Mouse (Mus musculus): ENCODE measurements around the gene Rufy1. TPM values are rescaled to one million over a fixed set of nuclear protein-coding genes. Genes with fewer than 3 reads are reported as not detected.

Rufy1 gene
- polyA plus RNA-seq, 1 experiment from 2014 or later, result 19.9 TPM

DNA sequence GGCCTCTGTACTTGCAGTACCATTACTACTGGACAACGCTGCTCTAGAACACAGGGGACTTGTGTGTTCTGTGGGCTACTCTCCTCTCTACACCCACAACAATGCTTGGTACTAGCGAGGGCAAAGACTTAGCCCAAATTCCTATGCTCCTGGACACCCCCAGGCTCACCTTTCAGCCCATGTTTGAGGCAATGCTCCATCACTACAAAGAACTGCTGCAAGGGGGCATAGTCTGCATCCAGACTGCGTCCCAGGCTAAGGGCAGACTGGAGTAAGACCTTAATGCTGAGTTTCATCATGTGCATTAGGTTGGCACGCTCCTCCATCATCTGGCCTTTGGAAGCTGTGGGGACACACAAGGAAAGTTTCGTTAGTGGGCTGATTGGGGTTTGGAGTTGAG lies 9.5 kb downstream of the Rufy1 start:
- Histone ChIP-seq H3K9ac (peak overlapping the region; percentile 17; the same call in 1 of the 2 replicates), H3K4me2 (replicated peaks) (peak overlapping the region; percentile 67), H3K36me3 (peaks cover 5% of the 10 kb centered on the region; the same call in 1 of the 2 replicates), H3K4me3 (replicated peaks) (peak overlapping the region; percentile 30), H3K27me3 (replicated peaks) (no peaks in the 10 kb centered on the region), H3K4me1 (replicated peaks) (no peaks in the 10 kb centered on the region; the same call in 1 of the 2 replicates), H3K9me3 (no peaks in the 10 kb centered on the region), H3K27ac (no peak overlapping the region)
- ATAC-seq, result peak; percentile 29; the same call in 1 of the 2 replicates
- 43% methylated on average over 5 of the region's 5 CpGs for WGBS

GRCm38 (mm10) chr11:50417856-50418255 lies 13.1 kb downstream of the Rufy1 start:
- no peak overlapping the region for H3K9ac ChIP-seq
- H3K9me3 ChIP-seq, result no peaks in the 10 kb centered on the region
- no peaks in the 10 kb centered on the region; the same call in 1 of the 2 replicates for H3K4me1 ChIP-seq (replicated peaks)
- ATAC-seq, result no peak
- no peak overlapping the region for H3K4me3 ChIP-seq (replicated peaks)
- no peaks in the 10 kb centered on the region for H3K27me3 ChIP-seq (replicated peaks)
- no peak overlapping the region for H3K27ac ChIP-seq
- peaks cover 5% of the 10 kb centered on the region; the same call in 1 of the 2 replicates for H3K36me3 ChIP-seq
- no peak overlapping the region for H3K4me2 ChIP-seq (replicated peaks)
- WGBS, result 71% methylated on average over 2 of the region's 2 CpGs

DNA sequence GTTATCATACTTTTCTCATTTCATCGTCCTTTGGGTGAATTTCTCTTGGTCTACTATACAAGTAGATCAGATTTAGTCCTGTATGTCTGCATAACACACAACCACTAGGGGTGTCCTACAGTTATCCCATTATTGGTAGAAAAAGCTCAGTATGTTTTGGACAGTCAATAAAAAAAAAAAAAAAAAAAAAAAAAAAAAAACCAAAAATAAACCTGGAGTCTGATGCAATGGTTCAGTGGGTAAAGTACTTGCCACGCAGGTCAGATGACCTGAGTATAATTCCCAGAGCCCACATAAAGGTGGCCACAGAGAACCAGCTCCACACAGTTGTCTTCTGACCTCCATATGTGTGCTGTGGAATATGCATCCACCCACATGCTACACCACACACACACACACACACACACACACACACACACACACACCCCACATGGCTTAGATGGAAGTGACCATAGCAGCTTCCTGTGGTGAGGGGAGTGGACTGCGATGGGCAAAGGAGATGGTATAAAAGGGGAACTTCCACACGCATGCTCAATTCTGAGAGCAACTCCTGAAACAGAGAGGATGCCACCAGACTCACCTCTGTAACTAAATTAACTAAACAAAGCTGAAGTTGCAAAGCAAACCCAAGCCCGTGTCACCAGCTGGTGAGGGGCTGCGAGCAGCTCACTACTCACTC lies 15.2 kb downstream of the Rufy1 start:
- no peak overlapping the region for H3K27ac ChIP-seq
- no peak overlapping the region for H3K4me2 ChIP-seq (replicated peaks)
- no peak for ATAC-seq
- H3K36me3 ChIP-seq, result peaks cover 5% of the 10 kb centered on the region; the same call in 1 of the 2 replicates
- H3K9ac ChIP-seq, result no peak overlapping the region
- no peak overlapping the region for H3K4me3 ChIP-seq (replicated peaks)
- H3K27me3 ChIP-seq (replicated peaks), result no peaks in the 10 kb centered on the region
- no peaks in the 10 kb centered on the region for H3K9me3 ChIP-seq
- WGBS, result 91% methylated on average over 6 of the region's 6 CpGs
- no peaks in the 10 kb centered on the region for H3K4me1 ChIP-seq (replicated peaks)

DNA sequence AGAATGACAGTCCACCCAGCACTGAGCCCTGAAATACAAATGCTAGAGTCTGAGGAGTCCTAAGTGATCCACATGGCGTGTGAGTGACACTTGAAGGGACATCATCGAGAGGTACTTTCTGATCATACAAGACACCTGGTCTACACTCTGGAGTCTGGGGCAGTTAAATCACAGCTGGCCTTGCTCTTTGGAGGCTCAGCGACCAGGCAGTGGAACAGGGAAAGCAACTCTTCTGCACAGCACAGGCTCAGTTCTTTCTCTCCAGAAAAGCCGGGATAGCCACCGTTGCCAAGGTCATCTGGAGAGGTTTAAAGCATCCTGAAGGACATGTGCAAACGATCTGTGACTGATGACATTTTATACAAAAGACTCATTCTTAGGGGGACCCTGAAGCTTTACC lies 23.7 kb downstream of the Rufy1 start:
- H3K9ac ChIP-seq, result no peak overlapping the region
- no peaks in the 10 kb centered on the region for H3K9me3 ChIP-seq
- H3K27me3 ChIP-seq (replicated peaks), result no peaks in the 10 kb centered on the region
- WGBS, result 63% methylated on average over 6 of the region's 6 CpGs
- no peak overlapping the region for H3K27ac ChIP-seq
- H3K36me3 ChIP-seq, result peaks cover 17% of the 10 kb centered on the region
- H3K4me2 ChIP-seq (replicated peaks), result no peak overlapping the region
- ATAC-seq, result no peak
- H3K4me1 ChIP-seq (replicated peaks), result no peaks in the 10 kb centered on the region
- no peak overlapping the region for H3K4me3 ChIP-seq (replicated peaks)

DNA sequence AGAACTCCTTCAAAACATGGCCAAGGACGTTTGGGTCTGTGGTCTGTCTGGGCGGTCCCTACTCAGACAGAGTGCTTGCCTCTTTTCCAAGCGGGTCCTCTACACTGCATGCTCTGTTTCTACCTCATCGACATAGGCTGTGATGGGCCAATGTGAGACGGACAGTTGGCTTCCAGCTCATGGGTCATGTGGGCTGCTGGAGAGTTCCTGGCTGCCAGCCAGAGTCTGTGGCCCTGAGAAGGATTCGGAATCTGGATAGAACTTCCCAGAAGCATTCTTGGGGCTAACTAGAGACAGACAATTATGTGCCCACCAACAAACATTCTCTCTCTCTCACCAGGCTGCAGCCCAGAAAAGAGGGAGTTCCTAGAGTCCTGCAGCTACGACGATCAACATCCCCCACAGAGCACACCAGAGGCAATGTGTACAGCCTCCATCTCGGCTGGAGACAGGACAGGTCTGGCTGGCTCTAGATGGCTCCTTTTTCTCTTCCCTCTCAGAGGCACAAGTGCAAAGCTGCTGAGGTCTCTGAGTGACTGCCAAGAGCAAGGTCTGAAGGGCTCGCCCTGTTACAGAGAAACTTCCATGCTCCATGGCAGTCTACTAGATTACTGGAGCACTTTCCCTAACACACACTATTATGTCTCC lies 27.4 kb downstream of the Rufy1 start:
- Histone ChIP-seq H3K4me2 (replicated peaks) (no peak overlapping the region), H3K27me3 (replicated peaks) (no peaks in the 10 kb centered on the region), H3K4me1 (replicated peaks) (no peaks in the 10 kb centered on the region), H3K4me3 (replicated peaks) (no peak overlapping the region), H3K9me3 (no peaks in the 10 kb centered on the region), H3K27ac (no peak overlapping the region), H3K36me3 (peaks cover 15% of the 10 kb centered on the region), H3K9ac (no peak overlapping the region)
- WGBS, result 70% methylated on average over 10 of the region's 10 CpGs
- no peak for ATAC-seq

- Histone ChIP-seq H3K4me2 (replicated peaks) (no peak overlapping the region), H3K36me3 (peaks cover 15% of the 10 kb centered on the region), H3K27me3 (replicated peaks) (no peaks in the 10 kb centered on the region), H3K9me3 (no peaks in the 10 kb centered on the region), H3K4me1 (replicated peaks) (no peaks in the 10 kb centered on the region), H3K27ac (no peak overlapping the region), H3K4me3 (replicated peaks) (no peak overlapping the region), H3K9ac (no peak overlapping the region)
- no peak for ATAC-seq
- WGBS, result 88% methylated on average over 3 of the region's 3 CpGs
Observed at GRCm38 (mm10) chr11:50402481-50402880, 28.4 kb downstream of the Rufy1 start.

DNA sequence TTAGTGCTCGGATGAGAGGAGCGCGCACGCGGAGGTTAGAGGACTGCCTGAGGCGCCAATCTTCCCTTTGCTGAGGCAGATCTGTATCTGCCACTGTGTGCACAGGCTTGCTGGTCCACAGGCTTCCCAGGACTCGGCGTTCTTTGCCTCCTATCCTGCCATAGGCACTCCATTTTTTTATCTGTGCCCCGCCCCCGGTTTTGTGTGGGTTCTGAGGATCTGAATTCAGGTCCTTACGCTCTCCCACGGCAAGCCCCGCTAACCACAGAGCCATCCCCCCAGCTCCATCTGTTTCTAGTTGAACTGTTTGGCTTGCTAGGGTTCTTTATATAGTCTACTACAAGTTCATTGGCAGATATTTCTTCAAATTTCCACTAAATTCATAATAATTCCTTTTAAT lies 32.1 kb downstream of the Rufy1 start:
- Histone ChIP-seq H3K4me1 (replicated peaks) (no peaks in the 10 kb centered on the region), H3K27me3 (replicated peaks) (no peaks in the 10 kb centered on the region), H3K27ac (no peak overlapping the region), H3K4me2 (replicated peaks) (no peak overlapping the region), H3K36me3 (peaks cover 15% of the 10 kb centered on the region), H3K9ac (no peak overlapping the region), H3K9me3 (no peaks in the 10 kb centered on the region), H3K4me3 (replicated peaks) (no peak overlapping the region)
- ATAC-seq, result no peak
- WGBS, result 88% methylated on average over 13 of the region's 13 CpGs

DNA sequence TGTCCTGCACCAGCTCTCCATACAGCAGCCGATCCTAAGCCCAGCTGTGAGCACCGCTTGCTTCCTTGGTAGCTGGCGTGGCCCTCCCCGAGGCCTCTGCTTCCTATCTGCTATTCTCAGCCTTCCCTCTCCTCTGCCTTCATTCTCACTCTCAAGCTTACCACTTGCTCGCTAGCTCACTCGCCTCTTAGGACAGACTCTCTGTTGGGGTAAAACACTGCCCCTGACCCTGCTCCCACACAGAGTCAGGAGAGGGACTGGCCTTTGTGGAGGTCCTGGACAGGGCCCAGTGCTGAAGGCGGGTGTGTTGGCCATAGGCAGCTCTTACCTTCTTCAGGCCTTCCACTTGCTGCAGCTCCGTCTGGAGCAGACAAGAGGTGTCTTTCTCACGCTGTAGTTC lies 33.6 kb downstream of the Rufy1 start:
- H3K4me3 ChIP-seq (replicated peaks), result no peak overlapping the region
- H3K27me3 ChIP-seq (replicated peaks), result no peaks in the 10 kb centered on the region
- H3K36me3 ChIP-seq, result peaks cover 6% of the 10 kb centered on the region; the same call in 1 of the 2 replicates
- 78% methylated on average over 9 of the region's 9 CpGs for WGBS
- H3K4me1 ChIP-seq (replicated peaks), result no peaks in the 10 kb centered on the region
- H3K4me2 ChIP-seq (replicated peaks), result no peak overlapping the region
- no peak for ATAC-seq
- H3K27ac ChIP-seq, result no peak overlapping the region
- no peak overlapping the region for H3K9ac ChIP-seq
- H3K9me3 ChIP-seq, result no peaks in the 10 kb centered on the region

- no peaks in the 10 kb centered on the region for H3K9me3 ChIP-seq
- no peak for ATAC-seq
- H3K9ac ChIP-seq, result no peak overlapping the region
- no peaks in the 10 kb centered on the region for H3K27me3 ChIP-seq (replicated peaks)
- no peak overlapping the region for H3K27ac ChIP-seq
- H3K4me2 ChIP-seq (replicated peaks), result no peak overlapping the region
- H3K36me3 ChIP-seq, result 0 out of 2 replicates have a peak, but pooled peaks cover 5% of the 10 kb centered on the region
- H3K4me3 ChIP-seq (replicated peaks), result no peak overlapping the region
- WGBS, result 80% methylated on average over 11 of the region's 11 CpGs
- no peaks in the 10 kb centered on the region for H3K4me1 ChIP-seq (replicated peaks)
Observed at GRCm38 (mm10) chr11:50396766-50397307, 34.1 kb downstream of the Rufy1 start.

GRCm38 (mm10) chr11:50394731-50395130 lies 36.2 kb downstream of the Rufy1 start:
- H3K4me2 ChIP-seq (replicated peaks), result no peak overlapping the region
- no peak overlapping the region for H3K27ac ChIP-seq
- WGBS, result 84% methylated on average over 7 of the region's 7 CpGs
- no peaks in the 10 kb centered on the region for H3K4me1 ChIP-seq (replicated peaks)
- H3K4me3 ChIP-seq (replicated peaks), result no peak overlapping the region
- H3K9ac ChIP-seq, result no peak overlapping the region
- no peaks in the 10 kb centered on the region for H3K9me3 ChIP-seq
- no peak for ATAC-seq
- no peaks in the 10 kb centered on the region for H3K27me3 ChIP-seq (replicated peaks)
- no peaks in the 10 kb centered on the region for H3K36me3 ChIP-seq

DNA sequence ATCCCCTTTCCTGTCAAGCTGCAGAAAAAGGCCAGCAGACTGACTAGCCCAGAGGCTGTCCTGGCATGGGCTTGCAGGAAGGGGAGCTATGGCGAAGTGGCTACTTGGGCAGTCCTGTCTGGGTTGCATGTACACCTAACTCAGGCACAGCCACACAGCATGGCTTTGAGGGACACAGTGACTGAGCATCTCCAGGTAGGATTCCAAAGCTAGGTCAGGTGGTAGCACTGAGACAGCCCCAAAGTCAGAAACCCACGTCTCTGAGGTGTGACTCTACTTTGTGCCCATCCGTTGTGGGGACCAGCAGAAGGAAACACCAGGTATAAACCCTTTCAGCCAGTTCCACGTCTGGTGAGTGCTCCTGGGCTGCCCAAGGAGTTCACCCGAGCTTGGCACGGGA lies 37.6 kb downstream of the Rufy1 start:
- Histone ChIP-seq H3K27ac (no peak overlapping the region), H3K9me3 (no peaks in the 10 kb centered on the region), H3K36me3 (0 out of 2 replicates have a peak, but pooled peaks cover 3% of the 10 kb centered on the region), H3K9ac (no peak overlapping the region), H3K4me1 (replicated peaks) (no peaks in the 10 kb centered on the region), H3K4me2 (replicated peaks) (no peak overlapping the region), H3K4me3 (replicated peaks) (no peak overlapping the region), H3K27me3 (replicated peaks) (no peaks in the 10 kb centered on the region)
- ATAC-seq, result no peak
- WGBS, result 91% methylated on average over 6 of the region's 6 CpGs

DNA sequence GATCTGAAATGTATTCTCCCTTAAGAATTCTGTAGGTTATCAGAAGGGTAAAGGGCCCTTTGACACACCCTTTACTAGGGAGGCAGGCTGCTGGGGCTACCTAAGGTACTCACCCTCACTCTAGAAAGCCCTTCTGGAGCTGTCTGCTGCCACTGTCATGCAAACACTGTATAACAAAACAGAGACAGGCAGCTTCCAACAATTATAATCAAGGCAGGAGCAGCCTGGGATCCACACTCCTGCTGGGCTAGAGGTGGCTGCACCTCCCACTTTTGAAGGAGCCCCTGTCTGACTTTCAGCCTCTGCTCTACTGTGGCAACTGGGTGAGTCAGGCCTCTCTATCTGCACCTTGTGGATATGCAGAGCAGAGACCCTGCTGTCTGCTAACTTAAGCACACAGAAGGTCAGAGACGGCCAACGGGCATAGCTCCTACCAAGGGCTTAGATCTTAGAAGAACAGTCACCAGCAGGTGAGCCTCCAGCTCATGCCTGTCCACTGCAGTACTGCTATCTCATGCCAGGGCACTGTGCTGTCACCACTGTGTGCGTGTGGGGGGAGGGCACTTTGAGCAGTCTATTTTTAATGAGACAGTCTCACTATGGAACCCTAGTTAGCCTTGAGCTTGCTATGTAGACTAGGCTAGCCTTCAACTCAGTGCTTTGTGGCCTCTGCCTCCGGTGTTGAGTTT lies 39.5 kb downstream of the Rufy1 start:
- Histone ChIP-seq H3K4me2 (replicated peaks) (no peak overlapping the region), H3K9me3 (no peaks in the 10 kb centered on the region), H3K4me1 (replicated peaks) (no peaks in the 10 kb centered on the region), H3K27me3 (replicated peaks) (no peaks in the 10 kb centered on the region), H3K27ac (no peak overlapping the region), H3K4me3 (replicated peaks) (no peak overlapping the region), H3K9ac (no peak overlapping the region), H3K36me3 (peaks cover 11% of the 10 kb centered on the region)
- no peak for ATAC-seq
- 83% methylated on average over 4 of the region's 4 CpGs for WGBS

All from intestine, embryonic 15.5 days (tissue).